Mouse (Mus musculus): ENCODE results near the gene Gm49416. TPM values are rescaled to one million over a fixed set of nuclear protein-coding genes. Genes with fewer than 3 reads are reported as not detected.
A peak's percentile ranks its signal among the peaks of the same experiment; 100 is the strongest.

The Gm49416 gene
- polyA plus RNA-seq, 1 experiment from 2014 or later = not detected

DNA sequence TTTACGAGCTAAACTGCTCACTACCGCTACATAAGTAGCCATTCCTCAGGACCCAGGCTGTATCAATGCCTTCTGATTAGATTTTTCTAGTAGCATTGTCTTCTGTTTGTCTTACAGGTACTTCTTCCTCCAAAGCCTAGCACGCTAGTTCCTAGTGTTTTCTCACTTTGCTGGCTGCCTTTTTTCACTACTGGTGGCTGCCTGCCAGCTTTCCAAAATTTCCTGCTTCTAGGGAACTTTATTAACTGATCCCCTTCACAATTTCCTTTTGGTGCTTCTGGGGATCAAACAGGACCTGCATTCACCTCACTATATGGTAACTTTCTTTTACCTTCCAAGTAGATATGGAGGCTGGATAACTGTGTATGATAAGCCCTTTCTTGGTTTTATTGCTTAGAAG, 10.4 kb downstream of the Gm49416 start:
- Histone ChIP-seq H3K36me3 (peaks cover 37% of the 10 kb centered on the region), H3K9ac (peak overlapping the region; percentile 92), H3K4me2 (peak overlapping the region; percentile 76), H3K27ac (no peak overlapping the region), H3K4me1 (replicated peaks) (peaks cover 29% of the 10 kb centered on the region), H3K9me3 (replicated peaks) (no peaks in the 10 kb centered on the region), H3K4me3 (peak overlapping the region; percentile 88), H3K27me3 (no peaks in the 10 kb centered on the region)
- 34% methylated on average over 3 of the region's 3 CpGs for WGBS
- ATAC-seq (replicated peaks; ENCODE audit: insufficient number of reproducible peaks, insufficient read depth, low FRiP score, low read depth) = no peak

DNA sequence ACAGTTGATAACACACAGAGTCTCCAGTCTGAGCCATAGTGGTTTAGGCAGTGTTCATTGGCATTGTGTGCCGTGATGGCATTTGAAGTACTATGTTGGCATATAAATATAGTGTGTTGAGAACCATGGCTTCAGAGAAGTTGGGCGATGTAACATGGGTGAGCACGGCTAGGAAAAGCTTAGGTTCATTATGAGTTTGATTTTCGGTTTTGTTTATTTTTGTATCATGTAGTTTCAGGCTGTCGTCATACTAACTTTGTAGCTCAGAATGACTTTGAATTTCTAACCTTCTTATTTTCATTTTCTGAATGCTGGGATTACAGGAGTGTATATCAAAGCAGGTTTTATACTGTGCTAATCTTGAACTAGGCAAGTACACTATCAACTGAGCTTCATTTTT, 14.7 kb downstream of the Gm49416 start:
- Histone ChIP-seq H3K4me2 (no peak overlapping the region), H3K27me3 (no peaks in the 10 kb centered on the region), H3K4me3 (no peak overlapping the region), H3K9ac (no peak overlapping the region), H3K27ac (no peak overlapping the region), H3K36me3 (peaks cover 60% of the 10 kb centered on the region), H3K9me3 (replicated peaks) (no peaks in the 10 kb centered on the region), H3K4me1 (replicated peaks) (peaks cover 11% of the 10 kb centered on the region)
- WGBS = 90% methylated on average over 5 of the region's 5 CpGs
- no peak for ATAC-seq (replicated peaks; ENCODE audit: insufficient number of reproducible peaks, insufficient read depth, low FRiP score, low read depth)

DNA sequence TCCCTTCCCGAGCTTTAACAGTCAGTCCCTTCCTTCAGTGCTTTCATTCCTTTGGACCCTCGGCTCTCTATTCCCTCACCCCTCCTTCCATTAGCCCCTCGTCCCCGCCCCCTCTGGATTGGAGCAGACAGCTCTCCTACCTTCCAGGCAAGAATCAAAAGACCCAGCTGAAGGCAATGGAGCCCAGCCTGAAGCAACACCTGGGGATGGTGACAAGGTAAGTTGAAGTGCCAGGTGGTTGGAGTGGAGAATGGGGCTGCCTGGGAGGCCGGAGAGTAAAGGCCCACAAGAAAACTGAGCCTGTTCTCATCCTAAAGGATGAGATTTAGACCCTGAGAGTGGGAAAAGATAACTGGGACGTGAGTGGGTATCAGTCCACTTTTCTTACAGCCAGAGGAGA, 19.8 kb downstream of the Gm49416 start:
- Histone ChIP-seq H3K9me3 (replicated peaks) (no peaks in the 10 kb centered on the region), H3K4me2 (no peak overlapping the region), H3K9ac (no peak overlapping the region), H3K4me3 (no peak overlapping the region), H3K27me3 (no peaks in the 10 kb centered on the region), H3K36me3 (peaks cover 96% of the 10 kb centered on the region), H3K4me1 (replicated peaks) (no peaks in the 10 kb centered on the region), H3K27ac (no peak overlapping the region)
- ATAC-seq (replicated peaks; ENCODE audit: insufficient number of reproducible peaks, insufficient read depth, low FRiP score, low read depth) = no peak
- WGBS = 88% methylated on average over 6 of the region's 6 CpGs

DNA sequence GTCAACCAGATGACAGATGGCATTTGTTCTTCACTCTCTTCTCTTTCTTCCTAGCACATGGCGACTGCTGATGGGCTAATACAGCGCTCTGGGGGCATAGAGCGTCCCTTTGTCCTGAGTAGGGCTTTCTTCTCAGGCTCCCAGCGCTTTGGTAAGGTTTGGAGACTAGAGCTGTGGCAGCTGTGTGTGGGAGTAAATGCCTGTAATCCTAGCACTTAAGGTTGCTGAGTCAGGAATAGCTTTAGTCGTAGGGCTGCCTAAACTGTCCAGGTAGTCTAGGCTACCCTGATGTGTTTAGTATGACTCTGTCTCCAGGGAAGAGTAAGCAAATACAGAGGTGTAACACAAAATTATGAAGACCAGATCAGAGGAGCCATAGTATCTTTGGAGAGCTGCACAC, 23.1 kb downstream of the Gm49416 start:
- H3K27ac ChIP-seq = no peak overlapping the region
- no peak overlapping the region for H3K4me3 ChIP-seq
- no peak for ATAC-seq (replicated peaks; ENCODE audit: insufficient number of reproducible peaks, insufficient read depth, low FRiP score, low read depth)
- WGBS = 91% methylated on average over 5 of the region's 5 CpGs
- H3K9ac ChIP-seq = no peak overlapping the region
- no peaks in the 10 kb centered on the region for H3K27me3 ChIP-seq
- H3K9me3 ChIP-seq (replicated peaks) = no peaks in the 10 kb centered on the region
- no peaks in the 10 kb centered on the region for H3K4me1 ChIP-seq (replicated peaks)
- no peak overlapping the region for H3K4me2 ChIP-seq
- H3K36me3 ChIP-seq = peaks cover 100% of the 10 kb centered on the region

DNA sequence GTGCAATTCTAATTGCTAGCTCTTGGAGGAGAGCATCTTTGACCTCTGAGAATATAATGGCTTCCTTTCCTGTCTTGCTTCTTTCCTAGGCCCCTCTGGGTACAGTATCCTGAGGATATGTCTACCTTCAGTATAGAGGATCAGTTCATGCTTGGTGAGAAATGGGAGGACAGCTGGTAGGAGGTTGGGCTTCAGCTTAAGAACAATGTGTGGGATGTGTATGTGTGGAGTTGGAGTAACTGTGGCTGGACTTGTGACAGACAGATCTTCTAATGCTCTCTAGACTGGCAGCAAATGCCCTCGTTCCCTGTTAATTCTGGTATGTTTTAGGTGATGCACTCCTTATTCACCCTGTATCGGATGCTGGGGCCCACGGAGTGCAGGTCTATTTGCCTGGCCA, 25.5 kb downstream of the Gm49416 start:
- 91% methylated on average over 3 of the region's 3 CpGs for WGBS
- no peak overlapping the region for H3K4me2 ChIP-seq
- no peak overlapping the region for H3K4me3 ChIP-seq
- ATAC-seq (replicated peaks; ENCODE audit: insufficient number of reproducible peaks, insufficient read depth, low FRiP score, low read depth) = no peak
- H3K27ac ChIP-seq = no peak overlapping the region
- no peaks in the 10 kb centered on the region for H3K27me3 ChIP-seq
- H3K4me1 ChIP-seq (replicated peaks) = no peaks in the 10 kb centered on the region
- H3K9ac ChIP-seq = no peak overlapping the region
- H3K36me3 ChIP-seq = peaks cover 79% of the 10 kb centered on the region
- no peaks in the 10 kb centered on the region for H3K9me3 ChIP-seq (replicated peaks)

DNA sequence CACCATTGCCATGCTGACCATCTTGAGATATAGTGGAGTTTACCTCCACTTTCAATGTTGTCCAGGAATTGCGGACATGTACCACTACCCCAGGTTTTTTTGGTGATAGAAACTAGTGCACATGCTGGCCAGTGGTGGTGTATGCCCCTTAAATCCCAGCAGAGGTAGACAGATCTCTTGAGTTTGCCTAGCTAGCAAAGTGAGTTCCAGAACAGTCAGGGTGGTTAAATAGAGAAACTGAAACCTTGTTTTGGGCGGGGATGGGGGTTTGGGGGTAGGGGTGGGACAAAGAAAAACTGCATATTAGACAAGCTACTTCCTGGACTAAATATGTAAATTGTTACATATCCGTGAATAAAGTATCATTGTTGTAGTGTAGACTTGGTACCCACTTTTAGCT, 30.3 kb downstream of the Gm49416 start:
- WGBS = 92% methylated on average over 3 of the region's 3 CpGs
- H3K4me1 ChIP-seq (replicated peaks) = peaks cover 15% of the 10 kb centered on the region
- no peak overlapping the region for H3K4me3 ChIP-seq
- no peak overlapping the region for H3K9ac ChIP-seq
- no peak for ATAC-seq (replicated peaks; ENCODE audit: insufficient number of reproducible peaks, insufficient read depth, low FRiP score, low read depth)
- H3K9me3 ChIP-seq (replicated peaks) = no peaks in the 10 kb centered on the region
- no peaks in the 10 kb centered on the region for H3K27me3 ChIP-seq
- peaks cover 34% of the 10 kb centered on the region for H3K36me3 ChIP-seq
- no peak overlapping the region for H3K27ac ChIP-seq
- no peak overlapping the region for H3K4me2 ChIP-seq

DNA sequence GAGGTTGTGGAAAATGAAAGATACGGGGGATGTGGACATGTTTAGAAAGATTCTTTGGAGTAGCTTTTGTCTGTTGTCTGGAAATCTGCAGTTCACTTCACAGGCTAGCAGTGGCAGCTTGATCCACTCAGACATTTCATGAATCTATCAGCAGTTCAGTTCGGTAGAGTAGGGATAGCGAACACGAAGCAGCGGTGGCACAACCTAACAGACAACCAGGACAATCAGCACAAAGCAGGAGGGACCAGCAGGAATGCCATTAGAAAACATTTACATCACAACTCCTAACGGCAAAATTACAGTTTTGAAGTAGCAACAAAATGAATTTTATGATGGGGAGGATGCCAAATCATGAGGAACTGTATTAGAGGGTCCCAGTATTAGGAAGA, 31.0 kb downstream of the Gm49416 start:
- H3K4me3 ChIP-seq = peak overlapping the region; percentile 92
- 0 out of 2 replicates have a peak overlapping the region, but pooled peaks have one; percentile 79 for H3K9ac ChIP-seq
- 68% methylated on average over 6 of the region's 6 CpGs for WGBS
- H3K9me3 ChIP-seq (replicated peaks) = no peaks in the 10 kb centered on the region
- H3K4me1 ChIP-seq (replicated peaks) = peaks cover 15% of the 10 kb centered on the region
- no peaks in the 10 kb centered on the region for H3K27me3 ChIP-seq
- H3K27ac ChIP-seq = peak overlapping the region; percentile 93
- peak overlapping the region; percentile 77 for H3K4me2 ChIP-seq
- H3K36me3 ChIP-seq = peaks cover 27% of the 10 kb centered on the region
- ATAC-seq (replicated peaks; ENCODE audit: insufficient number of reproducible peaks, insufficient read depth, low FRiP score, low read depth) = no peak

DNA sequence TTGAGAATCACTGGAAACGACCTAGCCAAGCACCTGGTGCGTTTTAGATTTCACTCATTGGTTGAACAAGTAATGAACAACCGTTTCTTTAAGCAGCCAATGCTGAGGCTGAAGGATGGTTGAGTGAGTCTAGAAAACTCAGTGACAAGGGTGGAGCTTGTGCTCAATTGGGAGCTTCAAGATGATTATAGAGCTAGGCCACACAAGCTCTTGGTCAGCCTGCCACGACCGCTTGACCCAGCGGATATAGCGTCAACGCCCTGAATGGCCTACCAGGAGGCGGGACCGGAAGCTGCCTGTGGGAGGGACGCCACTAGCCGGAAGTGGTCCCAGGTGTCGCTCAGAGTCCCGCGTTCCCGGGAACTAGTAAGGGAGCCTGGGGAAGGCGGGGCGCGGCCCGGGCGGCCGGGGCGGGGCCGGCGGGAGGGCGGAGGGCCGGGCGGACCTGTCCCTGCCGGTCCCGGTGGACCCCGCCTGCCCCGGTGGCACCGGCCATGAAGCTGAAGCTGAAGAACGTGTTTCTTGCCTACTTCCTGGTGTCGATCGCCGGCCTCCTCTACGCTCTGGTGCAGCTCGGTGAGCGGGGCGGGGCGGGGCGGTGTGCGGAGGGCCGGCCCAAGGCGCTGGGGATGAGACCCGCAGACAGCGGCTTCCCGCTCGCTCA, 31.5 kb downstream of the Gm49416 start, which contains the start of gene B3gat3:
B3gat3 (plus strand) TSS at position 302 of the 664 bp plus-strand sequence.
- Histone ChIP-seq H3K9ac (peak within 1 kb of the TSS; percentile 79), H3K4me3 (peak within 1 kb of the TSS; percentile 92), H3K4me1 (replicated peaks) (peaks cover 15% of the 10 kb centered on the region), H3K9me3 (replicated peaks) (no peaks in the 10 kb centered on the region), H3K4me2 (peak within 1 kb of the TSS; percentile 77), H3K27ac (peak within 1 kb of the TSS; percentile 93), H3K36me3 (peaks cover 23% of the 10 kb centered on the region), H3K27me3 (no peaks in the 10 kb centered on the region)
- peak; percentile 97 for ATAC-seq (replicated peaks; ENCODE audit: insufficient number of reproducible peaks, insufficient read depth, low FRiP score, low read depth)
- WGBS = 2% methylated on average over 49 of the region's 50 CpGs

DNA sequence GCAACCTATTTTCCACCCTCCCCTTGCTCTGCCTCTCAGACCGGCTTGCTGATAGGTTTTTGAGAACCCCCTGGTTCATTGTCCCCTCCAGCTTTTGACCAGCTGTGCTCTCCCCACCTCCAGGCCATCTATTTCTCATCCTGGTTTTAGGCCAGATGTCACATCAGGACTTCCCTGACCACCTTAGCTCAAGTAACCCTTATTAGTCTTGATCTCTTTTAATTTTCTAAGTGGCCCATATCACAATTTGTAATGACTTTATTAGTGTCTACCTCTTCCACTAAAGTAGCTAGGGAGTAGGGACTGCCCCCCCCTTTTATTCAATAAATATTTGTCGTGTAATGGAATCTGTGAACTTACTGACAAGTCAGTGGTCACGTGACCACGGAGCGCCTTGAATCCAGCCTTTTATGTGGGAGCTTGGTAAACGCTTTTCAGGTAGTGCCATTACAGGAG, 32.1 kb downstream of the Gm49416 start:
- no peaks in the 10 kb centered on the region for H3K9me3 ChIP-seq (replicated peaks)
- under 1% methylated on average over 6 of the region's 6 CpGs for WGBS
- peak; percentile 21; the same call in 1 of the 2 replicates for ATAC-seq (replicated peaks; ENCODE audit: insufficient number of reproducible peaks, insufficient read depth, low FRiP score, low read depth)
- H3K27ac ChIP-seq = peak overlapping the region; percentile 93
- H3K27me3 ChIP-seq = no peaks in the 10 kb centered on the region
- peaks cover 23% of the 10 kb centered on the region for H3K36me3 ChIP-seq
- peak overlapping the region; percentile 77 for H3K4me2 ChIP-seq
- peak overlapping the region; percentile 92 for H3K4me3 ChIP-seq
- H3K9ac ChIP-seq = peak overlapping the region; percentile 79
- H3K4me1 ChIP-seq (replicated peaks) = peaks cover 15% of the 10 kb centered on the region

DNA sequence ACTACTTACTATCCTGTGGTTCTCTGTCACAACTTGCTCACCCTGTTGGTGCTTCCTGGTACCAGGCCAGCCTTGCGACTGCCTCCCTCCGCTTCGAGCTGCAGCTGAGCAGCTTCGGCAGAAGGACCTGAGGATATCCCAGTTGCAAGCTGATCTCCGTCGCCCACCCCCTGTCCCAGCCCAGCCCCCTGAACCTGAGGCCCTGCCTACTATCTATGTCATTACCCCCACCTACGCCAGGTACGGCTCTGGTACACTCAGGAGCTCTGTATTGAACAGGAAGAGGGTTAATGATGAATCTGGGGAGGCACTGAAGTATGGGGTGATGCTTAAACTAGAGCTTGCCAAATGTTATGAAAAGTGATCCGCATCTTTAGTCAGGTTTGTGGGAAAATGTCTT, 33.0 kb downstream of the Gm49416 start:
- peaks cover 20% of the 10 kb centered on the region; the same call in 1 of the 2 replicates for H3K36me3 ChIP-seq
- no peak for ATAC-seq (replicated peaks; ENCODE audit: insufficient number of reproducible peaks, insufficient read depth, low FRiP score, low read depth)
- H3K4me3 ChIP-seq = no peak overlapping the region
- H3K27ac ChIP-seq = no peak overlapping the region
- peak overlapping the region; percentile 79; the same call in 1 of the 2 replicates for H3K9ac ChIP-seq
- no peaks in the 10 kb centered on the region for H3K9me3 ChIP-seq (replicated peaks)
- WGBS = 72% methylated on average over 9 of the region's 9 CpGs
- H3K4me2 ChIP-seq = peak overlapping the region; percentile 77
- H3K27me3 ChIP-seq = no peaks in the 10 kb centered on the region
- H3K4me1 ChIP-seq (replicated peaks) = peaks cover 15% of the 10 kb centered on the region

DNA sequence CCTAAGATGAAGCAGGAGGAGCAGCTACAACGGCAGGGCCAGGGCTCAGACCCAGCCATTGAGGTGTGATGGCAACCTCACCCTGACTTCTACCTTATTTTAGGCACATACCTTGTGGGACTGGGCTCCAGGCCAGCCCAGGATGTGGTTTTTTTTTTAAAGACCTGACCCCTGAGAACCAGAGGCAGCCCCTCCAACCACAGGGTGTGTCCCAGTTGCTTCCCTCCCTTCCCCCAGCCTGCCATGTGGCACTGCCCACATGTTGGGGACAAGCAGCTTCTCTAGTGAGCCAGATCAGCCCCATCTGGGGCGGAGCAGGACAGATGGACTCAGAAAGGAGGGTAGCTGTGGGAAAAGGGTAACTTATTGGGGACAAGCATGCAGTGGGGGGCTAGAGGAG, 38.0 kb downstream of the Gm49416 start:
- H3K4me3 ChIP-seq = no peak overlapping the region
- peaks cover 31% of the 10 kb centered on the region for H3K36me3 ChIP-seq
- H3K9ac ChIP-seq = no peak overlapping the region
- no peaks in the 10 kb centered on the region for H3K9me3 ChIP-seq (replicated peaks)
- WGBS = 75% methylated on average over 2 of the region's 2 CpGs
- H3K27ac ChIP-seq = no peak overlapping the region
- no peak for ATAC-seq (replicated peaks; ENCODE audit: insufficient number of reproducible peaks, insufficient read depth, low FRiP score, low read depth)
- no peak overlapping the region for H3K4me2 ChIP-seq
- H3K27me3 ChIP-seq = no peaks in the 10 kb centered on the region; the same call in 1 of the 2 replicates
- peaks cover 23% of the 10 kb centered on the region for H3K4me1 ChIP-seq (replicated peaks)

Data from heart, embryonic 15.5 days (tissue).